Mouse (Mus musculus): ENCODE measurements around the gene Ggta1.

- TF ChIP-seq CTCF (IDR thresholded peaks at IDR 0.05; ENCODE audit: extremely low read depth, insufficient read depth, insufficient read length, insufficient replicate concordance) (no peak), POLR2A (IDR thresholded peaks at IDR 0.05; ENCODE audit: low read depth, low read length) (no peak)
Measured at GRCm38 (mm10) chr2:35493566-35493965, 30.5 kb upstream of the Ggta1 start.
